Mouse (Mus musculus) forebrain, embryonic 10.5 days (tissue): ENCODE results near the gene Guca1a. TPM values are rescaled to one million over a fixed set of nuclear protein-coding genes. Genes with fewer than 3 reads are reported as not detected.
"Not testable (repeated sequence)": the region's sequence is repeated elsewhere in the genome, so short reads cannot be mapped to it uniquely, and the experiment has no call there.

ENCODE experiments used
- DNase-seq: peaks from one replicate; pipeline ENCODE4 v3.0.0-alpha.2; 2017; ENCODE audit warnings: low spot score; ENCODE audit errors: extremely low spot score
- H3K27ac ChIP-seq: fragments of 300-500 bp; sonication (generic); 2 replicates; pipeline ENCODE4 v1.5.1; 2016; ENCODE audit warnings: mild to moderate bottlenecking
- H3K27me3 ChIP-seq: fragments of 300-500 bp; sonication (generic); 2 replicates; pipeline ENCODE4 v1.6.1; 2016; ENCODE audit warnings: mild to moderate bottlenecking; ENCODE audit not compliant: poor library complexity, severe bottlenecking
- H3K36me3 ChIP-seq: fragments of 300-500 bp; sonication (generic); replicated peaks from 2 replicates; pipeline ENCODE4 v1.6.1; 2016; ENCODE audit warnings: mild to moderate bottlenecking, moderate library complexity
- H3K4me1 ChIP-seq: fragments of 300-500 bp; sonication (generic); 2 replicates; pipeline ENCODE4 v1.6.1; 2016
- H3K4me3 ChIP-seq: fragments of 300-500 bp; sonication (generic); 2 replicates; pipeline ENCODE4 v1.5.1; 2016; ENCODE audit warnings: mild to moderate bottlenecking, moderate library complexity
- H3K9me3 ChIP-seq: fragments of 300-500 bp; sonication (generic); 2 replicates; pipeline ENCODE4 v1.6.1; 2016; ENCODE audit warnings: mild to moderate bottlenecking, moderate library complexity
- WGBS: fragments of 180-500 bp; shearing (Covaris S2); methylation state at CpG from one replicate; pipeline ENCODE4 v1.1.7; 2016; 5-methylcytosine and 5-hydroxymethylcytosine counted together
- polyA plus RNA-seq: library from polyadenylated mRNA; unstranded; fragments of >200 nt; fragmentation: Nextera tagmentation; extraction: Ambion mirVana; gene quantifications from 2 replicates; pipeline ENCODE4 v1.2.1, GENCODE M21; 2016

Gene Guca1a
- polyA plus RNA-seq, 1 experiment from 2014 or later: 0.99 TPM

GRCm38 (mm10) chr17:47436907-47437547 is 36.6 kb upstream of the Guca1a start, which contains the start of gene 1700001C19Rik:
1700001C19Rik (minus strand) TSS chr17:47437376.
- WGBS: 2% methylated on average over 25 of the region's 25 CpGs
- Histone ChIP-seq H3K27me3 (peaks cover 67% of the 10 kb centered on the region), H3K4me1 (peaks cover 45% of the 10 kb centered on the region), H3K9me3 (no peaks in the 10 kb centered on the region), H3K27ac (peak within 1 kb of the TSS; percentile 48; the same call in 1 of the 2 replicates), H3K36me3 (no peaks in the 10 kb centered on the region), H3K4me3 (peak within 1 kb of the TSS; percentile 53)
- DNase-seq: peak; percentile 24

DNA sequence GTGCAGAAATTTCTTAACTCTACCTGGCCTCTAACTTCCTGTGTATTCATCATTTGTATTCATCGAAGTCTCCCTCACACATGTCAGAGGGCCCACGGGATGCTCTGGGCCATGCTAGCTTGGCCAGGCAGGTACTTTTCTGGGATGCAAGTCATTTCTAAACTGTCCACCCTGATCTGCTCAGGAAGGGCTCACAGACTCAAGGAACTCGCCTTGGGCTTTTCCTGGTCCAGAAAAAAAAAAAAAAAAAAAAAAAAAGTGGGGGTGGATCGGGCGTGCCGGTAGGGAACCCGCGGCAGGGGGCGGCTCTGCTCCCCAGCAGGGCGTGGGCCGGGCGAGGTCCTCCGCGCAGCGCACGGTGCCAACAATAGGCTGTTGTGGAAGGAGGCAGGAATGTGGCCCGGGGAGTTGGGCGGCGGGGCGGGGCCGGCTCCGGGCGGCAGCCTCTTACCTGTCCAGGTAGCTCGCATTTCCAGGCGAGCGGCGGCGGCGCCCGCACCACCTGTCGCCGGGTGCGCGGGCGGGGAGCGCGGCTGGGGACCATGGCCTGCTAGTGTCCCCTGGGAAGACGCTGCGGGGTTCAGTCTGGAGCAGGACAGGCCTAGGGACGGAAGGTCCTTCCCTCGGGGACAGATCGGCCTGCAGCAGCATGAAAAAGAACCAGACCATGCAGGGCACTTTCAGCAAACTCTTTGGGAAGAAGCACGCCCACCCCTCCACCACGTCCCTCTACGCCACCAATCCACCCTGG is 35.9 kb upstream of the Guca1a start, which contains the start of gene AI661453:
Gene AI661453 (plus strand): TSS at position 460 of the 751 bp plus-strand sequence.
- Histone ChIP-seq H3K4me1 (peaks cover 38% of the 10 kb centered on the region), H3K36me3 (no peaks in the 10 kb centered on the region), H3K4me3 (peak within 1 kb of the TSS; percentile 53), H3K9me3 (no peaks in the 10 kb centered on the region), H3K27ac (peak within 1 kb of the TSS; percentile 48; the same call in 1 of the 2 replicates), H3K27me3 (peaks cover 73% of the 10 kb centered on the region)
- DNase-seq: no peak
- WGBS: 1% methylated on average over 45 of the region's 45 CpGs

- 73% methylated on average over 5 of the region's 5 CpGs for WGBS
- no peak for DNase-seq
- Histone ChIP-seq H3K27ac (no peak overlapping the region), H3K36me3 (no peaks in the 10 kb centered on the region), H3K9me3 (no peaks in the 10 kb centered on the region), H3K27me3 (peaks cover 30% of the 10 kb centered on the region), H3K4me1 (peaks cover 18% of the 10 kb centered on the region), H3K4me3 (no peak overlapping the region)
Observed at GRCm38 (mm10) chr17:47430815-47431214, 30.4 kb upstream of the Guca1a start.

GRCm38 (mm10) chr17:47428831-47429304 is 28.5 kb upstream of the Guca1a start:
- WGBS: 7% methylated on average over 8 of the region's 8 CpGs
- Histone ChIP-seq H3K27ac (no peak overlapping the region; the same call in 1 of the 2 replicates), H3K36me3 (no peaks in the 10 kb centered on the region), H3K27me3 (peaks cover 20% of the 10 kb centered on the region), H3K9me3 (no peaks in the 10 kb centered on the region), H3K4me3 (0 out of 2 replicates have a peak overlapping the region, but pooled peaks have one; percentile 5), H3K4me1 (peaks cover 18% of the 10 kb centered on the region)
- peak; percentile 63 for DNase-seq

DNA sequence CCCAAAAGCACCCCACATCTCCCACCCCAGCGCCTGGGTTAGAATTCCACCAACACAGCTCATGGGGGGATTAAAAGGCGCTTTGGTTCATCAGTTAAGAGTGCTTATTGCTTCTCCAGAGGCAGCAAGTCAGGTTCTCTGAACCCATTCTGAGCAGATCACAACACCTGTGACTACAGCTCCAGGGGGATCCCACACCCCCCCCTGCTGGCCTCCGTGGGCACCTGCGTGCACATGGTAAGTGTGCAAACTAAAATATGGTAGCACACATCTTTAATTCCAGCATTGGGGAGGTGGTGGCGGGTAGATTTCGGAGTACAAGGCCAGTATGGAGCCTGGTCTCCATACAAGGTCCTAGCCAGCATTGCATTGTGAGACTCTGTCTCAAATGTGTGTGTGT is 26.9 kb upstream of the Guca1a start:
- Histone ChIP-seq H3K4me1 (peaks cover 18% of the 10 kb centered on the region), H3K4me3 (no peak overlapping the region), H3K27ac (no peak overlapping the region), H3K9me3 (no peaks in the 10 kb centered on the region), H3K27me3 (peaks cover 20% of the 10 kb centered on the region), H3K36me3 (no peaks in the 10 kb centered on the region)
- WGBS: 78% methylated on average over 6 of the region's 6 CpGs
- DNase-seq: no peak

- Histone ChIP-seq H3K27ac (no peak overlapping the region), H3K27me3 (peaks cover 4% of the 10 kb centered on the region; the same call in 1 of the 2 replicates), H3K4me1 (peaks cover 15% of the 10 kb centered on the region), H3K4me3 (no peak overlapping the region), H3K36me3 (no peaks in the 10 kb centered on the region), H3K9me3 (no peaks in the 10 kb centered on the region)
- no peak for DNase-seq
- 91% methylated on average over 6 of the region's 6 CpGs for WGBS
Observed at GRCm38 (mm10) chr17:47424186-47424585, 23.8 kb upstream of the Guca1a start.

- H3K4me3 ChIP-seq, H3K4me1 ChIP-seq, DNase-seq, H3K27ac ChIP-seq, H3K27me3 ChIP-seq, H3K9me3 ChIP-seq, H3K36me3 ChIP-seq: not testable (repeated sequence)
- WGBS: 92% methylated on average over 1 of the region's 1 CpGs
Observed at GRCm38 (mm10) chr17:47422616-47423015, 22.2 kb upstream of the Guca1a start.

DNA sequence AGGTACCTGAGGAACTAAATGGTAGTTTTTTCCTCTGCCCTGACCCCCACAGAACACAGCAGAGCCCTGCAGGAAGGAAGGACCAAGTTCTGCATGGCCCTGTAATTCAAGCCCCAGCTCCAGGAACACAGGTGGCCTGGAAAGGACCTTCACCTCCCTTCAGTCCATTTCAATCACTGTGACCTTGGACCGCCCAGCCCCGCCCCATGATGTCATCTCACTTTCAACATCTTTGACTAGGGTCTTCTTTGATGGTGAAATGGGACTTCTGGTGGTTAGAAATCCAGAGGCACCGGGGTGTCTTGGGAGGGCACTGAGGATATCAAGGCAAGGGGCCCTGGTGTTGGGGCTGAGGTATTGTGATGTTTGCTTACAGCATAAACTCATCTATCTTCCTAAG is 21.2 kb upstream of the Guca1a start:
- Histone ChIP-seq H3K4me1 (no peaks in the 10 kb centered on the region), H3K4me3 (no peak overlapping the region), H3K27ac (no peak overlapping the region), H3K27me3 (peaks cover 4% of the 10 kb centered on the region; the same call in 1 of the 2 replicates), H3K9me3 (no peaks in the 10 kb centered on the region), H3K36me3 (no peaks in the 10 kb centered on the region)
- WGBS: 80% methylated on average over 3 of the region's 3 CpGs
- no peak for DNase-seq

GRCm38 (mm10) chr17:47420195-47420594 is 19.8 kb upstream of the Guca1a start:
- WGBS: 64% methylated on average over 2 of the region's 2 CpGs
- DNase-seq: no peak
- Histone ChIP-seq H3K27ac (no peak overlapping the region), H3K4me1 (no peaks in the 10 kb centered on the region), H3K9me3 (no peaks in the 10 kb centered on the region), H3K27me3 (peaks cover 4% of the 10 kb centered on the region; the same call in 1 of the 2 replicates), H3K36me3 (no peaks in the 10 kb centered on the region), H3K4me3 (no peak overlapping the region)

- H3K9me3 ChIP-seq, H3K4me1 ChIP-seq, H3K36me3 ChIP-seq, H3K27ac ChIP-seq: not testable (repeated sequence)
- Histone ChIP-seq H3K4me3 (peak overlapping the region; percentile 49), H3K27me3 (peaks cover 91% of the 10 kb centered on the region)
- peak; percentile 20 for DNase-seq
- WGBS: 4% methylated on average over 74 of the region's 74 CpGs
Observed at GRCm38 (mm10) chr17:47409897-47410861, 9.8 kb upstream of the Guca1a start.

- H3K4me3 ChIP-seq: no peak overlapping the region
- 22% methylated on average over 8 of the region's 8 CpGs for whole genome bisulfite sequencing
- no peak overlapping the region for H3K27ac ChIP-seq
- no peaks in the 10 kb centered on the region for H3K36me3 ChIP-seq
- peaks cover 6% of the 10 kb centered on the region for H3K4me1 ChIP-seq
- no peaks in the 10 kb centered on the region for H3K9me3 ChIP-seq
- peak; percentile 62 for DNase-seq
- peaks cover 95% of the 10 kb centered on the region for H3K27me3 ChIP-seq
Observed at GRCm38 (mm10) chr17:47408558-47408898, 8.1 kb upstream of the Guca1a start.
